Mouse (Mus musculus) adrenal gland, postnatal 4 days (tissue): ENCODE results near the gene Alpk3. TPM values are rescaled to one million over a fixed set of nuclear protein-coding genes. Genes with fewer than 3 reads are reported as not detected.

Experiments
- DNase-seq, 2 experiments: peaks; one replicate each; pipeline ENCODE4 v3.0.0; 2021 to 2022; ENCODE audit warnings: low spot score in 2 of 2, mixed read lengths in 2 of 2
- long read RNA-seq, 2 experiments: library from polyadenylated mRNA; stranded (forward); transcript quantifications; one replicate each; pipeline ENCODE4 v2.0.0; 2021
- total RNA-seq, 2 experiments: library from RNA; stranded (reverse); gene quantifications; 2 replicates each; pipeline ENCODE4 v1.2.3; 2021

Alpk3 gene
- total RNA-seq, result 1 to 10 TPM; 2.0 to 4.7 TPM
- long read RNA-seq, experiment 1, result 0 reads
- long read RNA-seq, experiment 2, result 0 reads

DNA sequence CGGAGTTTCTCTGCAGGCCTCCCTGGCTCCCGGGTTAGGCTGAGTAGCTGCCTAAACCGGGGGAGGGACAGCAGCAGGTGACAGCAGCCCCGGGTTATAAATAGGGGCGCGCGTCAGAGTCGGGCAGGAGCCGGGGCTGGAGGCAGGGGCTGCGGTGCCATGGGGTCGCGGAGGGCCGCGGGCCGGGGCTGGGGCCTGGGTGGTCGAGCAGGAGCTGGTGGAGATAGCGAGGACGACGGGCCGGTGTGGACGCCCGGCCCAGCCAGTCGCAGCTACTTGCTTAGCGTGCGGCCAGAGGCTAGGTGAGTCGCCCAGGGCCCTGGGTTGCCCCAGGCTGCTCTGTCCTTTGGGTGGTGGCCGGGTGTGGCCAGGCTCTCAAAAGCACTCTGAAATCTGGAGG is at the start of gene Alpk3:
Gene Alpk3 (plus strand): TSS at position 130 of the 400 bp plus-strand sequence.
- DNase-seq, result no peak

DNA sequence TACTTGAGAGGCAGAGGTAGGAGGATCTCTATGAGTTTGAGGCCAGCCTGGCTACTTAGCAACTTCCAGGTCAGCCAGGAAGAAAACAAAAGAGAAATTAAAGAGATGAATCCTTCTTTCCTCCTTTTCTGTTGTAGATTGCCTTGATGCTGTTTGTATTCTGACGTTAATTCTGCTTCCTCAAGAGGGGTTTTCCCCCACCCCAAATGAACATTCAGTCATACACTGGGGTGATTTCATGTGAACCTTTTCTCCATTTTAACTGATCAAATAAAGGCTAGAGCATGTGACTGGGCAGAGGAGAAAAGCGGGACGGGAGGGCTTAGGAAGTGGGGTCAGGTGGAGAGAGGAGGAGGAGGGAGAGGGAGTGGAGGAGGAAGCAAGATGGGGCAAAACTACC is 49.1 kb upstream of the Alpk3 start:
- no peak for DNase-seq

DNA sequence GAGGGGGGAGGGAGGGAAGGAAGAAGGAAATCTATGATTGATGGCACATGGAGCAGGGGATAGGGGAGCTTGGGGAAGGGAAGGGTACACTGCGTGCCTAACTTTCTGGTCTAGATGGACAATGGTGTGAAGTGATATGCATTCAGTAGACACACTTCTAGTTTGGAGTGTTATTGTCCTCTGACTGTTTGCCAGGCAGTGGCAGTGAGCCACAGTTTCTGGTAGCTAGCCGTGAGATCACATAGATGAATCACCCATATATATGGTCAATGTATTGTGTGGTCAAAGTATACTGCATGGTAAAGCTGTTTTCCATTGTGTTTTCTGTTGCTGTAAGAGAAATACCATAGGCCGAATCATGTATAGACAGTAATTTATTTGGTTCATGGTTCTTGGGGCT is 45.8 kb upstream of the Alpk3 start:
- DNase-seq, result no peak

DNA sequence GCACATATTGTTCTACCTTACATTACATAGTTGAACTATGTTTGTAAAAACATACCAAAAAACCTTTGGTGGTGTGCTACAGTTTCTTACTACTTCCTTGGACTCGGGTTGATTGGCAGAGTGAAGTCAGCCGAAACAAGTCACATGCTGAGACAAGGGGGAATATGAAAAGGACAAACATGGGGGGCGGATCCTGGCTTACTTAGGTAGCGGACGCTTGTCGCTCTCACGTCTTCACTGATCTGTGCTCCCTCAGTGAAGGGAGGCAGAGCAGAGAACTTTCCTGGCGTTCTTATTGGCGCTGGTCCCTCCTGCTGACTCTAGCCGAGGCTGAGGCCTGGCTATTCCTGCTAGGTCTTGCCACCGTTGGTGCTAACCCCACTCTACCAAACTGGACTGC is 37.1 kb upstream of the Alpk3 start:
- DNase-seq, result no peak

DNA sequence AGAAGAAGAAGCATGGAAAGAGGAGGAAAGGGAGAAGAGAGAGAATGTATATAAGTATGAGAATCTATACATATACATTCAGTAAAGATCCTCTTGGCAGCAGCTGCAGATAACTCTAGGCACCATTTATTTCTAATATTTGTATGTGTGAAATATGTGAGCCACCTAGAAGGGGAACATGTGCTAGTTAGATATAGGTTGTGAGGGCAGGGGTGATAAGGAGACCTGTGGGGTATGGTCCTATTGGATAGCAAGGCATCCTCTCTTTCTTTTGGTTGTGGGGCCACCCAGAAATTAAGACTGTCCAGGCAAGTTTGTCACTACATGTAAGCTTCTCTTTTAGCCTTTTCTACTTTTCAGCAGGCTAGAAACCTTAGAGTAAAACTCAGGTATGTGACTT is 34.7 kb upstream of the Alpk3 start:
- DNase-seq, result no peak

DNA sequence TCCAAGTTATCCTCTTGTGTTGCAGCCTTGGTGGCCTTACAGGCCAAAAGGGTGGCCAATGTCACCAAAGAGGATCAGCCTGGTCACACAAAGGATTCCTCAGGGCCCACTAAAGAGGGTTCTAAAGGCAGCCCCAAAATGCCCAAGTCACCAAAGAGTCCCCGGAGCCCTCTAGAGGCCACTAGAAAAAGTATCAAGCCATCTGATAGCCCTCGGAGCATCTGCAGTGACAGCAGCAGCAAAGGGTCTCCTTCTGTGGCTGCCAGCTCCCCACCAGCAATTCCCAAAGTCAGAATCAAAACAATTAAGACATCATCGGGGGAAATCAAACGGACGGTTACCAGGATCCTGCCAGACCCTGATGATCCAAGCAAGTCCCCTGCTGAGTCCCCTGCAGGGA is 33.3 kb upstream of the Alpk3 start:
- no peak for DNase-seq

DNA sequence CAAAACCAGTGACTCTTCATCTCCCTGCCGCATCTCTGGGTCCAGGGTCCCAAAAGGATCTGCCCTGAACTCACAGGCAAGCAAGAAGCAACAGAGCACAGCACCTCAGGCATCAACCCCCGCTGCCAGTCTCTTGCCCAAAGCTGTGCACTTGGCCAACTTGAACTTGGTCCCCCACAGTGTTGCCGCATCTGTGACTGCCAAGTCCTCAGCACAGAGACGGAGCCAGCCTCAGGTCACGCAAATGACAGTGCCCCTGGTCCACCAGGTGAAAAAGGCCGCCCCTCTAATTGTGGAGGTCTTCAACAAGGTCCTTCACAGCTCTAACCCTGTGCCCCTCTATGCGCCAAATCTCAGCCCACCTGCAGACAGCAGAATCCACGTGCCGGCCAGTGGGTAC is 32.7 kb upstream of the Alpk3 start:
- no peak for DNase-seq

DNA sequence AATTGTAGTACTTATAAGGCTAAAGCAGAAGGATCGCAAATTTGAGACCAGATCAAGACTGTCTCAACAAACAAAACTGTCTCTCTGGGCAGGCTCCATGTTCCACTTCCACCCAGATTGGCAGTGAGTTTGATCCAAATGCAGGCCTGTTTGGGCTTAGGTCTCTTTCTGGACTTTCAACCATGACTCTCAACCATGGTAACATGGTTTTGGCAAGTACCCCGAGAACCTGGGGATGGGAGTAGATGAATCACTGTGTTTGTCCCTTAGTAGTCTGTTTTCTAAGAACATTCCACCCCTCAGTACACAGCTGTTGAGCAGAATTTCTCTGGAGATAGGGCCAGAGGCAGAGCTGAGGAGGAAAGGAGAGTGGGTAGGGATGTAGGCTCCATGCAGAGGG is 31.6 kb upstream of the Alpk3 start:
- DNase-seq, result no peak

DNA sequence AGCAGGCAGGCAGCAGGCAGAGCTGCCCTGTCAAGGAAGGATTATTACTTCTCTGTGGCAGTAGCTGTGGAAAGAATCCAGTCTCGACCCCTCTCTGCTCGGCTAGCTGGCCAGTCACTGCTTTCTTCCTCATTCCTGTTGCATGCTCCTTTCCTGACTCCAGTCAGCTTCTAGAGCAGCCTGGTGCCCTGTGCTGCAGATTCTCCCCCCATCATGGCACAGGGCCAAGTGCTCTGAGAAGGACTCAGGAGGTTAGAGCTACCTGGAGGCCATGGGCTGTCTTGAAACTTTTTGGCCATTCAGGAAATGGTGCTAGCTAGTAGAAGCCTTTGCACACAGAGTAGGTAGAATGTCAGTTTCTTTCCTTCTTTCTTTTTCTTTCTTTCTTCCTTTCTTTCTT is 17.7 kb upstream of the Alpk3 start:
- no peak for DNase-seq

DNA sequence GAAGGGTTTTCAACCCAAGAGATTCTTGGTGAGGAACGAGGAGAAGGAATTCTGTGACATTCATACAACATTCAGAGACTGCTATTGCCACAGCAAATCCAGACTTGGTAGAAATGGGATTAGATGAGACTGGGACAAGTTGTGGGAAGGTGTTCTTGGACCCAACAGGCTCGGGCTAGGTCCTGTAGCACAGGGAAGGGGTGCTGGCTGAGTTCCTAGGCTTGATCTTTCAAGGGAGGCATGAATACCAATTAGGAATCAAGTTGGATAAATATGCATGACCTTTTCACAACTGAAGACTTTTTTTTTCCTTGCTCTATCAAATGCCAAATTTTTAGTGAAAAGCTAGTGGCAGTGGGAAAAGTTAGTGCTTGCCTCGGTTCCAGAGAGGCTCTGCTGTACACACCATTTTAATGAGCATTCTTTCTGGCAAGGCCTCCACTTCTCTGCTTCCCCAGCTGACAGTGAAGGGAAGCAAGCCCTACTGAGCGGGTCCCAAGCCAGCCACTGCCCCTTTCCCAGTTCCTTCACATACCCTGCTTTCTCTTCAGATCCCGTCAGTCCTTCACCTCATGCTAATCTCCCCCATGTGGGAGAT is 14.3 kb upstream of the Alpk3 start:
- no peak for DNase-seq

DNA sequence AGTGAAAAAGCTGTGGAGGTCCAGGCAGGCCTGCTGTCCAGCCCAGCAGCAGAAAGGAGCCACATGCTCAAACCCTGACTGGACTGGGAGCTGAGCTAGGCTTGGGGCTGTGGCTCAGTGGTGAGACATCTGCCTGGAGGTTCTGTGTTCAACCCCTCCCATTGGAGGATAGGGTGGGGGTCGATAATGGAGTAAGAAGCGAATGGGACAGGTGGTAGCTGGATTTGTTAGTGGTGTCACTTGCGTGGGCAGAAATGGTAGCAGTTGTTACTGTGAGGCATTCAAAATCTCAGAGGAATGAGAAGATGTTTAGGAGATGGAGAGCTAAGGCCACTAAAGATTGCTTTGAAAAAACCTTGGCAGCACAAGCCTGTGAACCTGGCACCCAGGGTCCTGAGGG is 9.6 kb upstream of the Alpk3 start:
- DNase-seq, result no peak

DNA sequence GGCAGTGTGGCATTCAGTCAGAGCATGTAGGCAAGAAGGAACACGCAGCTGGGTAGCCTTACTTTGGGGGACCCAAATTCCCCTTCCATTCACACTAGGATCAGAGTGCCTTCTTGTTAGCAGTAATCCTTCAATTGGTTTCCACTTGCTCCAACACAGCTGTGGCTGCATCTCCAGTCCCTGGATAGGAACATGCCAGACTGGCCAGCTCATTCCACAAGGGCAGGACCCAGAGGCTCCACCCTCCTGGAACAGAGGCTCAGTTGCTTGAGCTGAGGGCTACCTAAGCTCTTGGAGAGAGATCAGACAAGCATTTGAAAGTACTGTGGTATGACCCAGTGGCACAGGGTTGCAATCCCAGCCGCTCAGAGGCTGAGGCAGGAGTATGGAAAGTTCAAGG is 8.9 kb upstream of the Alpk3 start:
- no peak for DNase-seq

DNA sequence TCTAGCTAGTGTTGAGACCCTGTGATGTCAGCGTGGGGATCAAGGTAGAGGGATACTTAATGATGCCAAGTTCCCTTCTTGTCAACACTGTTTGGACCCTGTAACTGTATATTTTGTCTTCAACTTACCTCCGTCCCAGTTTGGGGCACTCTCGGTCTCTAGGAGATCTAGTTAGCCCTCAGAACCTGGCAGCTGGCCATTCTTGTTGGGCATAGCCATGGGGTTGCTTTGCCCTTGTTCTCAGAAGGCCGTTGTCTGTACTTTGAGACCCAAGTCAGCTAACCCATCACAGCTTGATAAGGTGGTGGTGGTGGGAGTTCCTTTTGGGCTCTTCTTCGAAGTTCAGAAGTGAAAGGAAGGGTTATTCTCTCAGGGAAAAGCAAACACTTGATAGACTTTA is 7.4 kb upstream of the Alpk3 start:
- DNase-seq, result no peak

DNA sequence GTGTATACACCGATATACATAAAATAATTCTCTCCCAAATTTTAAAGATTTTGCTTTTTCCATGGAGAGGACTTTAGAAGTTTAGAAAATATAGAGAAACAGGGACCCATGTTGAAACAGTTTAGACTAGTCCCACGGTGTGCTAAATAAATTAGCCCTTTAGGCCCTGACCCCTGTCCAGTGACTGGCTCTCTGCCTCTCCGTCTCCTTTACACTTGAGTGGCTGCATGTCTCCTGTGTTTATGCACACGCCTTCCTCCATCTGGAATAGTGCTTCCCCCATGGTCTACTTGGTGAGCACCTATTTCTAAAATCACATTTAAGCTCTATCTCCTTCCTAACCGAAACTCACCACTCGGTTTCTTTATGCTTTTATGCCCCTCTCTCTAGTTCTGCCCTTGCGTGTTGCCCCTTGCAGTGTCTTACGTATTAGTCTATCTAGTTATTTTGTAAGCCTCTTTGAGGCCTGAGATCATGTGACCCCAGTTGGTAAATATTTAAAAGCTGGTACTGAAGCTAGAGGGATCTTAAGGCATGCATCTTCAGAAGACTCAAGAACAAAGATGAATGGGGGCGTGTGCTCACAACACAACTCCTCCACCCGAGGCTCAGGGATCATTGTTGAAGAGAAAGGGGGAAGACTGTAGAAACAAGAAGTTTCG is 1.6 kb upstream of the Alpk3 start:
- DNase-seq, result no peak

DNA sequence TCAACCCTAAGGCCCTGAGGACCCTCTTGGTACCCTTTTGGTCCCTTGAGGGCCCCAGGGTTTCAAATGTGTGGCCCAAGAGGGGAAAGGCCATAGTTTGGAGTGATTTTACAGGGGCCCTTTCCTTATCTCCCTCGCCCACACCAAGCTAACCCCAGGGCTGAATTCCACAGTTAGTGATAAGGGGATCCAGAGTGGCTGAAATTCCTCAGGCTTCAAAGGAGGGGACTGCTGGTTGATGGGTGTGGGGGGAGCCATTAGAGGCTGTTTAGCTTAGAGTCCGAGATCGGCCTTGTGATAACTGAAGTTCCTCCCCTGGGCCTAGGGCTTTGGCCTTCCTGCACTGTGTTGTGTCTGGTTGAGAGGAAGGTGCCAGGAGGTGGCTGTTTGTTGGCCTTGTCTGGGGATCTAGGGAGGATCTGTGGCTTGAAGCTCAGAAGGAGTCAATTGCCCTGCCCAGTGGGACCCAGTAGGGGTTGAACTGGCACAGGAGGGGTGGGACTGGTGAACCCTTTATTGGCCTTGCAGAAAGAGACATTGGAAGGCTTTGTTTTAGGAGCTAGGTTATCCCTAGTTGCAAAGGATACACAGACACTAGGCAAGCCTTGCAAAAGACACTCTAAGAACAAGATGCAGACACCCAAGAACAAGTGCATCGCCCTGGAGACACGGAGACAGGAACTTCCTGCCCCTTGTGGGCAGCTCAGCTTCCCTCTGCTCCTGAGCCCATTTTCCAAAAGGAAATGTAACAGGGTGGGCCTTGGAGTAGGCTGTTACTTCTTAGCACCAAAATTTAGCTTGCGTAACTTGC is 706 bp downstream of the Alpk3 start:
- DNase-seq, result no peak

DNA sequence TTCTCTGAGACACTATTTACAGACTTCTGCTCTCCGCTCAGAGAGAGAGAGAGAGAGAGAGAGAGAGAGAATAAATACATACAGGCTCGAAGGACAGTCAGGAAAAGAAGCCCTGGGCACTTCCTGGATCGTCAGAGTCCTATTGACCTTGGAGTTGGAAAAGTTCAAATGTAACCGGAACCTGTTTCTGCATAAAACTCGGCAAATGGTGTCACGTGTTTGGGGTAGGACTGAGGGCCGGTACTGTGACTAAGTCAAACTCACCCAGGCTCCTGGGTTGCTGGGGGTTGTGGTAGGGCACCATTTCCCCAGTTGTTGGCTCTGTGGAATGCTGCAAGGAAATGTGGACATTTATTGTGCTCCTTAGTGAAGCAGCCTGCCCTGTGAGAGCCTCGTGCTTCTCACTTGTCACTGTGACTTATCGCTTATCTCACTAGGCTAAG is 1.3 kb downstream of the Alpk3 start:
- no peak for DNase-seq

DNA sequence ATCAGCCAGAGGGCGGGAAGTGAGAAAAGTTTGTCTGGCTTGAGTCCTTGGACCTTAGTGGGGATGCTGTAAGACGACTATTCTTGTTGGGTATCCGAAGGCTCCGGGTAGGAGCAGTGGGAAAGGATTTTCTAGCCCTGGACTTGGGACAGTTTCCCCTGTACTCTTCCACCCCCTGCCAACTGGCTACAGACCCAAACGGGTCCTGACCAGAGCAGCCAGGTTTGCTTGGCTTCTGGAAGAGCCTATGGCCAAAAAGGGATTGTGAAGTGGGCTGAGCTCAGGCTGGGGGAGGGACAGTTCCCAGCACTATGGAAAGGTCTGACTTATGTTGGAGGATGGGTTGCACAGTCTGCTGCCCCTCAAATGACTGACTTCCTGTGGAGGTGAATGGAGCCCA is 2.0 kb downstream of the Alpk3 start:
- DNase-seq, result no peak

DNA sequence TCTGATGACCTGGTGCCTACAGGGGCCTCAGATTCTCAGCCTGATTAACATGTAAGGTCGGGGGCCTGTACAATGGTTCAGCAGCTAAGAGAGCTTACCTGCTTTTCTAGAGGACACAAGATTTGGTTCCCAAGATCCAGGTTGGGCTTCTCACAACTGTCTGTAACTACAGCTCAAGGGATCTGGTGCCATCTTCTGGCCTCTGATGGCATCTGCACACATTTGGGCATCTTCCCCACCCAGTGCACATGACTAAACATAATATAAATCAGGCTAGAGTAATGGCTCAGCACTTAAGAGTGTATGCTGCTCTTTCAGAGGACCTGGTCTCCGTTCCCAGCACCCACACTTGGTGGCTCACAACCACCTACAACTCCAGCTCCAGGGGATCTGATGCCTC is 3.5 kb downstream of the Alpk3 start:
- no peak for DNase-seq

DNA sequence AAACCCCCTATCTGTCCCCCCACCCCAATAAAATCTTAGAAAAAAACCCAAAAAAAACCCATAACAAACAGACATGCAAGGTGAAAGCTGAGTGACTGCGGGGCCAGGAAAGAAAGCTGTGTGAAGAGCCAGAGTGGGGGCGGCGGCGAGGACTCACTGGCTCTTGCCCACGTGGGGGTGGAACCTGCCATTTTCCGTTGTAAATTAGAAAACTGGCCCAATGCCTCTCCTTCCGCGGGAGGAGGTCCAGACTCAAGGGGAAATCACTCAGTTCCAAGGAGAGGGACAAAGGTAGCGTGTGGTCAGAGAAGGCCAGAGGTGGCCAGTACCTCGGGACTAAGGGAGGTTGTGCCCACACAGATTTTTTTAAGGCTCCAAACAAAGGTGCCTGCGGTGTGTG is 4.5 kb downstream of the Alpk3 start:
- DNase-seq, result no peak

DNA sequence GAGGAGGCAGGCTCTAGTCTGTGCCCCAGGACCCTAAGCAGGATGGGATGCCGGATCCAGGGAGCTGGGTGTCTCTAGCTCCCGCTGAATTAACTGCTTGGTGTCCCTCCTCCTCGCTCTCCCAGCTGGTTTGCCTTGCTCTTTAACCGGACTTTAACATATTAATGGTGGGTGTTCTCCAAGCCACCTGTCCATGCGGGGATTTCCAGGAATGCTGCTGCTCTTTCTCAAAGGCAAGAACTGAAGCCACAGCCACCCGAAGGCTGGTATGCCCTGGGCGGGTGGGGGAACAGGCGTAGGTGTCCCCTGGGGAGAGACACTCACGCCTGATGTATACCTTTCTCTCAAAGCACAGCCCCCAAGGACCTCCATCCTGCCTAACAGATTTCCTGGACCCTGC is 5.9 kb downstream of the Alpk3 start:
- no peak for DNase-seq

DNA sequence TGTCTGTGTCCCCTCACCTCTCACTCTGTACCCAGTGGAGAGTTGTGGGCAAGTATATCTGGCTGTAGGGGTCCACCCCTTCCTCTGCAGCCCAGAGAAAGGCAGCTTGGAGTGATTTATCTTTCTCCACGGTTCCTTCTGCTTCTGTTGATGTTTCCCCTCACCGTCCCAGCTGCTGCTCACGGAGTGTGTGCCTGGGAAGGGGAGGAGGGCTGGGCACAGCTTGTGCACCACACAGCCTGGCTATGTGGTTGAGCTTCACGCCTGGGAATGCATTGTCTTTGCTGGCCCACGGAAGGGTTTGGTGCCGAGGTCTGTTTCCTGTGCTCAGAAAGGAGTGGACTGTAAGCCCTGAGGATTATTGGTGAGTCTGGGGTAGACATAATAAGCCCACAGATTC is 9.3 kb downstream of the Alpk3 start:
- DNase-seq, result no peak

DNA sequence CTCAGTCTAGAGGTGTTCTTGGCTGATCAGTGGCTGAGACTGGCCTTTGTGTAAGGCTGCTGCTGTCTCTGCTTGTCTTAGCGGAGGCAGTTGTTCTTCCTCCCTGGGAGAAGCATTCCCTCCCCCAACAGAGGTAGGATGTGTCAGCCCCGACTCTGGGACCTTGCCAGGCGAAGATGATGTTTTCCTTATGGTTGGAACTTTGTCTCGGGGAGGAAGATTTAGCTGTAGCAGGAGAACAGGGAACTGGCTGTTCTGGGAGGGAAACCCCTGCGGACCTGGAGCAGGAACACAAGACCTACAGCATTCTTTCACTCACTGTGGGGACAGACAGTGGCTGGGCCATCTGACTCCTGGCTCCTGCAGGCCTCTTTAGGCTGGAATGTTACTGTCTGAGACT is 15.1 kb downstream of the Alpk3 start:
- no peak for DNase-seq

DNA sequence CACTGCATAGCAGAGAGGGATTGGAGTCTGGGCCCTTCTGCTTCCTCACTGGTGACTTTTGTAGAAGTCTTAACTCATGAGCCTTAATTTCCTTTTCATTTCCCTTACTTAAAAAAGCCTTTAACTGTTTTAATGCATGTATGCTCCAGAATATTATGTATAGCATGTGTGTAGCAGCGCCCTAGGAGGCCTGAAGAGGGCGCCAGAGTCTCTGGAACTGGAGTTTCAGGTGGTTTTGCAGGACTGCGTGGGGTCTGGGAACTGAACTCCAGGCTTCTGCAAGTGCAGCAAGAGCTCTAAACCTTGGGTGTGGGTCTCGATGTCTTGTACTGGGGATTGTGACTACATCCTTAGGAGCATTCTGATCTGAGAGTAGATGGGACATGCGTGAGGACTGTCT is 15.9 kb downstream of the Alpk3 start:
- no peak for DNase-seq
